Mouse (Mus musculus) midbrain, postnatal 0 days (tissue): ENCODE data around the gene Zfp276. TPM values are rescaled to one million over a fixed set of nuclear protein-coding genes. Genes with fewer than 3 reads are reported as not detected.

Experiments used
- ATAC-seq: fragments of 200-750 bp; cut with Nextera tagmentation; 2 replicates; pipeline ENCODE4 v1.8.0; 2017; ENCODE audit warnings: moderate number of reproducible peaks, mild to moderate bottlenecking, moderate TSS enrichment, moderate library complexity; ENCODE audit not compliant: low FRiP score
- DNase-seq: peaks from one replicate; pipeline ENCODE4 v3.0.0-alpha.2; 2015; ENCODE audit warnings: low spot score
- H3K27ac ChIP-seq: fragments of 300-500 bp; sonication (generic); 2 replicates; pipeline ENCODE4 v1.5.1; 2014; ENCODE audit warnings: low read depth, mild to moderate bottlenecking, low read length, mixed read lengths
- H3K27me3 ChIP-seq: fragments of 300-500 bp; sonication (generic); 2 replicates; pipeline ENCODE4 v1.6.1; 2014; ENCODE audit warnings: low read length, control low read depth, mixed read lengths; ENCODE audit not compliant: insufficient read depth
- H3K36me3 ChIP-seq: fragments of 300-500 bp; sonication (generic); 2 replicates; pipeline ENCODE4 v1.6.1; 2014; ENCODE audit warnings: low read length, control low read depth, mixed read lengths; ENCODE audit not compliant: insufficient read depth
- H3K4me1 ChIP-seq: fragments of 300-500 bp; sonication (generic); 2 replicates; pipeline ENCODE4 v1.6.1; 2014; ENCODE audit warnings: mild to moderate bottlenecking, control low read depth, antibody characterized with exemption, low read length, mixed read lengths; ENCODE audit not compliant: insufficient read depth
- H3K4me2 ChIP-seq: fragments of 300-500 bp; sonication (generic); 2 replicates; pipeline ENCODE4 v1.6.1; 2014; ENCODE audit warnings: low read depth, mild to moderate bottlenecking, low read length, mixed read lengths; ENCODE audit not compliant: poor library complexity, severe bottlenecking
- H3K4me3 ChIP-seq: fragments of 300-500 bp; sonication (generic); 2 replicates; pipeline ENCODE4 v1.5.1; 2014; ENCODE audit warnings: low read depth, mild to moderate bottlenecking, low read length, moderate library complexity
- H3K9ac ChIP-seq: fragments of 300-500 bp; sonication (generic); replicated peaks from 2 replicates; pipeline ENCODE4 v1.6.1; 2014; ENCODE audit warnings: mild to moderate bottlenecking, low read length, moderate library complexity, mixed read lengths; ENCODE audit not compliant: poor library complexity, severe bottlenecking
- H3K9me3 ChIP-seq: fragments of 300-500 bp; sonication (generic); 2 replicates; pipeline ENCODE4 v1.6.1; 2016; ENCODE audit warnings: low read length, control low read depth
- CTCF ChIP-seq: IDR thresholded peaks from 2 replicates; pipeline ENCODE4 v1.5.1; 2016; ENCODE audit warnings: antibody characterized with exemption, mild to moderate bottlenecking
- WGBS: fragments of 180-500 bp; shearing (Covaris S2); extraction: QIAGEN DNeasy Blood & Tissue Kit; methylation state at CpG from one replicate; pipeline ENCODE4 v1.1.7; 2014; 5-methylcytosine and 5-hydroxymethylcytosine counted together
- polyA plus RNA-seq: library from polyadenylated mRNA; unstranded; fragments of >200 nt; fragmentation: Nextera tagmentation; extraction: Ambion mirVana; gene quantifications from 2 replicates; pipeline ENCODE4 v1.2.1, GENCODE M21; 2015
- total RNA-seq: library from RNA; depleted of rRNA; stranded (reverse); fragments of >200 nt; gene quantifications from 2 replicates; pipeline ENCODE4 v1.2.3, GENCODE M21; 2014

The Zfp276 gene
- total and polyA plus RNA-seq, 2 experiments from 2014 or later, result 15.4 to 37.9 TPM

GRCm38 (mm10) chr8:123290166-123290565 lies 36.2 kb downstream of the Zfp276 start:
- Histone ChIP-seq H3K4me1 (no peaks in the 10 kb centered on the region), H3K4me3 (no peak overlapping the region), H3K9me3 (no peaks in the 10 kb centered on the region), H3K27me3 (no peaks in the 10 kb centered on the region), H3K36me3 (no peaks in the 10 kb centered on the region), H3K4me2 (no peak overlapping the region), H3K9ac (no peak overlapping the region), H3K27ac (no peak overlapping the region)
- ATAC-seq, result no peak
- peak; percentile 51 for DNase-seq
- peak; percentile 66 for TF ChIP-seq CTCF
- WGBS, result 83% methylated on average over 4 of the region's 4 CpGs

GRCm38 (mm10) chr8:123290679-123291078 lies 36.7 kb downstream of the Zfp276 start:
- H3K36me3 ChIP-seq, result no peaks in the 10 kb centered on the region
- H3K4me1 ChIP-seq, result no peaks in the 10 kb centered on the region
- no peak overlapping the region for H3K9ac ChIP-seq
- DNase-seq (no peak), ATAC-seq (no peak)
- WGBS, result 94% methylated on average over 8 of the region's 8 CpGs
- H3K9me3 ChIP-seq, result no peaks in the 10 kb centered on the region
- no peak for TF ChIP-seq CTCF
- H3K4me3 ChIP-seq, result no peak overlapping the region
- no peaks in the 10 kb centered on the region for H3K27me3 ChIP-seq
- H3K4me2 ChIP-seq, result no peak overlapping the region
- H3K27ac ChIP-seq, result no peak overlapping the region

GRCm38 (mm10) chr8:123291716-123292115 lies 37.7 kb downstream of the Zfp276 start:
- Histone ChIP-seq H3K4me3 (no peak overlapping the region), H3K27ac (no peak overlapping the region), H3K4me2 (no peak overlapping the region), H3K36me3 (no peaks in the 10 kb centered on the region), H3K9ac (no peak overlapping the region), H3K27me3 (no peaks in the 10 kb centered on the region), H3K4me1 (no peaks in the 10 kb centered on the region), H3K9me3 (no peaks in the 10 kb centered on the region)
- ATAC-seq, result no peak
- no peak for DNase-seq
- TF ChIP-seq CTCF, result no peak
- WGBS, result 92% methylated on average over 8 of the region's 8 CpGs

- no peaks in the 10 kb centered on the region for H3K36me3 ChIP-seq
- no peak for ATAC-seq
- TF ChIP-seq CTCF, result no peak
These were observed 38.3 kb downstream of the Zfp276 start for GRCm38 (mm10) chr8:123292281-123292680.

GRCm38 (mm10) chr8:123292785-123293184 lies 38.8 kb downstream of the Zfp276 start:
- H3K9ac ChIP-seq, result no peak overlapping the region
- no peaks in the 10 kb centered on the region for H3K36me3 ChIP-seq
- H3K4me1 ChIP-seq, result no peaks in the 10 kb centered on the region
- ATAC-seq (no peak), DNase-seq (no peak)
- H3K27me3 ChIP-seq, result no peaks in the 10 kb centered on the region
- H3K9me3 ChIP-seq, result no peaks in the 10 kb centered on the region
- no peak overlapping the region for H3K4me2 ChIP-seq
- H3K4me3 ChIP-seq, result no peak overlapping the region
- TF ChIP-seq CTCF, result no peak
- 89% methylated on average over 2 of the region's 2 CpGs for WGBS
- no peak overlapping the region for H3K27ac ChIP-seq

More at GRCm38 (mm10) chr8:123292281-123292680, 38.3 kb downstream of the Zfp276 start:
- Histone ChIP-seq H3K9ac (no peak overlapping the region), H3K4me1 (no peaks in the 10 kb centered on the region), H3K4me3 (no peak overlapping the region), H3K27me3 (no peaks in the 10 kb centered on the region), H3K4me2 (no peak overlapping the region), H3K9me3 (no peaks in the 10 kb centered on the region), H3K27ac (no peak overlapping the region)
- WGBS, result 95% methylated on average over 3 of the region's 3 CpGs
- no peak for DNase-seq

- Histone ChIP-seq H3K27me3 (no peaks in the 10 kb centered on the region), H3K4me3 (no peak overlapping the region), H3K4me2 (no peak overlapping the region), H3K9ac (no peak overlapping the region), H3K9me3 (no peaks in the 10 kb centered on the region), H3K4me1 (no peaks in the 10 kb centered on the region), H3K36me3 (no peaks in the 10 kb centered on the region), H3K27ac (no peak overlapping the region)
- TF ChIP-seq CTCF, result no peak
- WGBS, result 96% methylated on average over 11 of the region's 11 CpGs
- DNase-seq (no peak), ATAC-seq (no peak)
These were observed 44.3 kb downstream of the Zfp276 start for GRCm38 (mm10) chr8:123298301-123298700.
